Mouse (Mus musculus) monocyte, adult 5-6 weeks (primary cell): ENCODE results near the gene Barx1. TPM values are rescaled to one million over a fixed set of nuclear protein-coding genes. Genes with fewer than 3 reads are reported as not detected.

Source experiments
- ATAC-seq: fragments of 153-309, 156-312 bp; replicated peaks from 2 replicates; pipeline ENCODE4 v1.8.0; 2017; ENCODE audit warnings: mild to moderate bottlenecking; ENCODE audit not compliant: low TSS enrichment, insufficient number of reproducible peaks, severe bottlenecking, poor library complexity, low FRiP score
- total RNA-seq: library from RNA; stranded (forward); fragments of 200-1000, 200-491, 200-594 nt; gene quantifications from 3 replicates; pipeline ENCODE4 v1.2.3, GENCODE M21; 2017

The Barx1 gene
- total RNA-seq, 1 experiment from 2014 or later = not detected

DNA sequence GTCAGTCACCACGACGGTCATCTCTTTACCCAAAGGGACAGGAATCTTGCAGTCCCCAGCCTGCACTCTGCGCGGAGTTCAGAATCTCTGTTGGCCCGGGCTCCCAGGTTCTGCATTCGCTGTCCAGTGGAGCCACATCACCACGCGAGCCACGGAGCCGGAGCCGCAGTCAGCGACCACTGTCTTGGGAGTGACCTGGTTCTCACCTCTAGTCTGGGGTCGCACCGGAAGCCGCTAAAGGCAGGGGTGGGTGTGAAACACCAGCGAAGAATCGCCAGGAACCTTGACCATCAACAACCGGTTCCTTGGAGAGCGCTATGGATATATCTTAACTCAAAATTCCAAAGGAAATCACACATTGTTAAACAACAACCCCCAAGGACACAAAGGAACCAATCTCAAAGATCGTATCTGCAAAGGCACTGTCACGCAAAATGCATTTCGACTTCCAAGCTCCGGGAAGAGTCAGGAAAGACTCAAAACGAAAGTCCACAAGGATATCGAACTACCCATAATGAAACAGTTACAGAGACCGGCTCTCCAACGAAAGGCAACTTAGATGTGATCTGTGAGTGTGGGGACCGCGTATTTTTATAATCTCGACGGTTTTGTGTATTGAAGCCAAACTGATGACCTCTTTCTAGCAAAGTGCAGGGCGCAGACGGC lies 4.1 kb upstream of the Barx1 start:
- no peak for ATAC-seq

DNA sequence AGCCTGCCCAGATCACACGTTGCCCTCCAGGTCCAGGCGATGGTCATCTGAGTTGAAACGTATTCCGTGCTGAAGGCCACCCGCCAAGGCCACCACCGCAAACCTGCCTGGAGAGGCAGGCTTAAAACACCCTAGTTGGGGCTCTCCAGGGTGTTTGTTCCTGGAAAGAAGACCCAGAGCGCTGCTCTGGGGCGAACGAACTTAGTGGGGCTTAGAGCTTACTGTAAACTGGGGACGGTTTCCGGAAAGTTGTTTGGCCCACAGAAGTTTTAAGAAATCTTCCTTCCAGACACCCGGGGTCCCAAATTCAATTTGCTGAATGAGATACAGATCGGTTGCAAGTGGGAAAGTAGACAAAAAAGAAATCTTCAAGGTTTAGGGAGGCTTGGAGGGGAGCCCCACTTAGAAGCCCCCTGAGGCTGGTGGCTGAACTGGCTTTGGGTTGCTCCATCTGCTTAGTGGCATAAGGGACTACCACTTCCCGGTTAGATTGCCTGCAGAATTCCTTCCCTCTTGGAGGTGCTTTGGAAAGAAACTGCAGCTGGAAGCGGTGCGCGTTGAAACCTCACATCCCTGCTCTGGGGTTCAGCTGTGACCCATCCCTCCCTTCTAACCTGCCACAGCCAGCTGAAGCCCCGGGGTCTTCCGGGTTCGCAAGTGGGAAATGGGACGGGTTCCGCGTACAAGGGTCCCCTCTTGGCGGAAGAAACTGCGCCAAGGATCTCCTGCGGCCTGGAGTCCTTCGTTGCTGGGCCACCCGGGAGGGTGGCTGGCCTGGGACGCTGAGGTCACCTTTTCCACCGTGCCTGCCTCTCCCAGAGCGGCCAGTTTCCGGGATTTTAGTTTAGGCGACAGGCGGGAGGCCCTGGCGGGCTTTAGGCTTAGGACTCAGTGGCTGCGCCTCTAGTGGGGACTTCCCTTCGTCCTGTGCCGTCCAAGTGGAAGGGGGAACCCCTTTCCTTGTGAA lies 3.3 kb upstream of the Barx1 start:
- ATAC-seq = no peak

DNA sequence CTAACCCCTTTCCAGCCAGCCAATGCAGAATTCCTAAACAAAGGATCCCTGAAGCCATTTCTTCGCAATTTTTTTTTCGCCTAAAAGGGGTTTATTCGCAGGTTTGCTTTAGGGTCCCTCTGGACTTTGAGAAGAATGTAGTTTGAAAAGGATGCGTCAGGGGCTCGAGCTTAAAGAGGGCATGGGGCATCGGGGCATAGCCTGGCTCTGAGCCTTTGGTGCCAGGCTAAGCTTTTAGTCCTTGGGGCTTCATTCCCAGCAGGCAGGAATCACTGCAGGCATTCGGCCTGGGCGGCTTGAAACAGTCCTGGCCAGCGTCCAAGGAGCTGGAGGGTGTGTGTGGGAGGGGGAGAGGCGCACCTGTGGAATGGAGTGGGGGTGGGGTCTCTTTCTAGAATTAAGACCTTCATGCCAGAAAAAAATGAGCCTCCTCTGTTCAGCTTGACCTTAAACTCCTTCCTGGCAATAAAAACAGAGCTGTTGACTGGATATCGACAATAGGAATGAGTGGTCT lies 2.5 kb upstream of the Barx1 start:
- no peak for ATAC-seq

DNA sequence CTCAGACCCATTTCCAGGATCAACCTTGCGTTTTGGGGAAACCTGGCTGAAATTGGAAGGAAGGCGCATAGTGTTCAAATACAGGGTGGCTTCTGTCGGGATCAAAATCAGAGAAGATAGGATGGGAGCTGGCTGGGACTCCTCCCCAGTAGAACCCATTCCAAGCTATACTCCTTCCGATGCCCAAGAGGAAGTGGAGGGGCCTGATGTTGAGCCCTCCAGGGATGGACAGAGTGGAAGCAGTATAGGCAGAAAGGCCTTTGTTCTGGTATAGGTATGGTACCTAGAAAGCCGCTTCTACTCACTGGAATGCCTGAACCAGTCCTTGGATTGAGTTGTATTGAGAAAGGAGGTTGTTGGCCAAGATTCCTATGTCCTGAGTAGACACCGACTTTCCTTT lies 2.1 kb upstream of the Barx1 start:
- ATAC-seq = no peak

DNA sequence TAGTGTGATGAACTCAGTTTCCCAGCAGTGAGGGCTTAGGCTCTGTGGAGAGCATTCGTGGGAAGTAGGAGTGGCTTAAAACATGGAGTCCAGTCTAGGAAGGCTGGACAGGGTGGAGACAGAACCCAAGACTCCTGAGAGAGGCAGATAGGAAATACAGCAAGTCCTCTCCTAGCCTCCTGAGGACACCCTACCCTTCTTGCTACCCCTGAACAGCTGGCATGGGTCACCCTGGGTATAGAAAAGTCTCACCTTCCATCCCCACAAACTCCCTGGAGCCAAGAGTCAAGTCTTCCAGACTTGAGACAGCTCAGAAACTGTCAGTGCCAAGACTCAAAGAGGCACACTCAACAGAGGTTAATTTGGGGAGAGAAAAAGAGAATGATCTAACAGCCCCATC lies 1.2 kb upstream of the Barx1 start:
- no peak for ATAC-seq

DNA sequence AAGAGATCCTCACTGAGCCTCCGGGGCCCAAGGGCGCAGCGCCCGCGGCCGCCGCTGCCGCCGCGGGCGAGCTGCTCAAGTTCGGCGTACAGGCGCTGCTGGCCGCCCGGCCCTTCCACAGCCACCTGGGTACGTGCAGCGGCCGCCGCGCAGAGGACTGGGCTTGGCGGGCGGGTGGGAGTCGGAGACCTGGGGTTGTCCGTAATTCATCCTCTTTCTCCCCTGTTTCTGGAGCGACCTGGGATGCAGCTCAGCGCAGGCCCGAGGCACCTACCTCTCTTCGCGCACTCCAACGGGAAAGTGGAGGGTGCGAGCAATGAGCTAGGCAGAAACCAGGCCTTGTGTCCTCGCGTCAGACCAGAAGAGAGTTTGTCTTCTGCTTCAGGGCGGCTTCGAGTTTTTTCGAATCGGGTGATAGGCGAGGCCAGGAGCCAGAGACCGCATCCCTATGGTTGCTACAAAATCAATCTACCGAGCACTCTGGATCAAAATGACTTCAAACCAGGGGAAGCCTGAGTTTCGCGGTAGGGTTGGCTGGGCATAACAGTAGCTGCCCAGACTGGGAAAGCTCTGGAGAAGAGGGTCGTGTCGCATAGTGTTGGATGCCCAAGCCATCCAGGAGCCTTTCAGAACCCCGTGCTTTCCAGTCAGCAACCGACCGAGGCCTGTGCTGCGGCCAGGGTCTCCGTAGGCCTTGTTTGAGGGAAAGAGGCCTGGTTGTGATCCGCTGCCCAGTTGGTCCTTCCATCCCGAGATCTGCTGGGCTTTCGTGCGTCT lies 601 bp downstream of the Barx1 start:
- ATAC-seq = no peak

DNA sequence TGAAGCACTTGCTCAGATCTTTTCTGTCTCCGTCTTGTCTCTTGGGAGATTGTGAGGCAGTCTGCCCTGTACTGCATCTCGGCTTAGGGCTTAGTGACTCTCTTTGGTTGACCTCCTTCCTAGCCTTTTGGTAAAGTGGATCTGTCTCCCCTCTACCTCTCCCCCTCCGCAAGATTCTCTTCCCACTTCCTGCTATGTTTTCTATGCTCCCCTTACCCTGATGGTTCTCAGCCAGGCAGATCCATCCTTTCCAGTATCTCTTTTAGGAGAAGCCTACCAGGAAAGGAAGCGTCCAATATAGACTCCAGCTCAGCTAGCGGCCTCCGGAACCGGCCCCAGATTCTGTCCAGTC lies 1.2 kb downstream of the Barx1 start:
- ATAC-seq = no peak

DNA sequence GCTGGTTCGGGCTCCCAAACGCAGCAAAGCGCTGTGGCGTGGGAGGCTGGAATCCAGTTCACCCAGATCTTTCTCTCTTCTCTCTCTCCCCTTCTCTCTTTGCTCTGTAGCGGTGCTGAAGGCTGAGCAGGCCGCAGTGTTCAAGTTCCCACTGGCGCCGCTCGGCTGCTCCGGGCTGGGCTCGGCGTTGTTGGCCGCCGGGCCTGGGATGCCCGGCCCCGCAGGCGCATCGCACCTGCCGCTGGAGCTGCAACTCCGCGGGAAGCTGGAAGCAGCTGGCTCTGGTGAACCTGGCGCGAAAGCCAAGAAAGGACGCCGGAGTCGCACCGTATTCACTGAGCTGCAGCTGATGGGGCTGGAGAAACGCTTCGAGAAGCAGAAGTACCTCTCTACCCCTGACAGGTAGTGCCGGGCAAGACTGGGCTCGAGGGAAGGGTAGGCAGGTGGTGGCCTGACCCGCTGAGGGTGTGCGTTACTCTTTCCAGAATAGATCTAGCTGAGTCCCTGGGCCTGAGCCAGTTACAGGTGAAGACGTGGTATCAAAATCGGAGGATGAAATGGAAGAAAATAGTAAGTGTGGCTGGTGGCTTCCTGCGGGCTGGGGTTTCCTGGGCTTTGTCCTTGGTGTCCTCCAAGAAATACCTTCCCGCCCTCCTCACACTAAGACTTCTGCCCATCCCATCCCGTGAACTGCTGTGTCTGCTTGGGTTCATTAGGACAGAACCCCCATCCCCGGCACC lies 2.3 kb downstream of the Barx1 start:
- no peak for ATAC-seq

DNA sequence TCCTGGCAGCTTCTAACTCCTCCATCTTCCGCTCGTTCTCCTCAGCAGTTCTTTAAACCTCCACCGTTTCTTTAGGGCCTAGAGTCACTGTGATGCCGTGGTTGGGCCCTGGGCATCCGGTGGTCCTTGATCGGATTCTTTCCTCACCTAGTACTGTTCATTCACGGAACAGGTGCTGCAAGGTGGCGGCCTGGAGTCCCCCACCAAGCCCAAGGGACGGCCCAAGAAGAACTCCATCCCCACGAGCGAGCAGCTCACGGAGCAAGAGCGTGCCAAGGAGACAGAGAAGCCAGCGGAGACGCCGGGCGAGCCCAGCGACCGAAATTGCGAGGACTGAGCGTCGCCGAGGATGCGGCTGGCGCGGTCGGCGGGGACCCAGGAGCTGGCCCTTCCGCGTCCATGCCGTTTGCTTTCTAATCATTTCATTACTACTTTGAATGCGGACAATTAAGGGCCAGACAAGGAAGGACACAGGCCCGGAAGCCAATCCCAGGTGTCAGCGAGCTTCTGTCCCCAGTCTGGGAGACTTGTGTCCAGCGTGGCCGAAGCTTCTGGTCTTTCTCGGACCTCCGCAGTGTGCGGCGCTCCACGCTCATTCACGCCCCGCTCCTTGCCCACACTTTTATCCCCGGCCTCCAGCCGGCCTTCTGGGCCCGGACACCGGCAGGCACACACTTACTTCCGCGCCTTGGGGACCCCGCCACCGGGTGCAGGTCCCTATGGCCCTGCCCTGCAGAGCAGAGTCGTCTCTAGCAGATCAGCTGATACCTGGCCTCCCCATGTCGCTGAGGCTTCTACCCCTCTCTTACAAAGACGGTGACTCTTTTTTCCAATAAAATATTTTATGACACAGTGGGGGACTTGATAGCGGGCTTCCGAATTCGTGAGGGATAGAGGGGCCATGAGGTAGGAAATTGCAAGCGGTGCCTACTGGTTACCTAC lies 3.1 kb downstream of the Barx1 start:
- no peak for ATAC-seq

DNA sequence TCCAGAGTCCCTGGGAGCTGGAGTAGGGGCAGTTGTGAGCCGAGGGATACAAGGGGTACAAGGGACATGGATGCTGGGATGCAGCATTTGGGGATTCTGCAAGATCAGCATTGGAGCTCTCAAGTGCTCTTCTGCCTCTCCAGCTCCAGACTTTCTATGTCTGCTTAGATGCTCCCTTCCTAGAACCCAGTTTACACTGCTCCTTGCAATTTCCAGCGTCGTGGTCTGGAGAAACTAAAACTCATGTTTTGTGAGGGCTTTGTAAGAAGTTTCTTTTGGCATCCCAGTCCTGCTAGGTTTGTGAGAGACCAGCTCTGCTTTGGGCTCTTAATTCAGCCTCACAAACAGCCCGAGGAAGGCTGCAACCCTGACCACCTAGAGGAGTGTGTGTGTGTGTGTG lies 4.7 kb downstream of the Barx1 start:
- ATAC-seq = no peak

DNA sequence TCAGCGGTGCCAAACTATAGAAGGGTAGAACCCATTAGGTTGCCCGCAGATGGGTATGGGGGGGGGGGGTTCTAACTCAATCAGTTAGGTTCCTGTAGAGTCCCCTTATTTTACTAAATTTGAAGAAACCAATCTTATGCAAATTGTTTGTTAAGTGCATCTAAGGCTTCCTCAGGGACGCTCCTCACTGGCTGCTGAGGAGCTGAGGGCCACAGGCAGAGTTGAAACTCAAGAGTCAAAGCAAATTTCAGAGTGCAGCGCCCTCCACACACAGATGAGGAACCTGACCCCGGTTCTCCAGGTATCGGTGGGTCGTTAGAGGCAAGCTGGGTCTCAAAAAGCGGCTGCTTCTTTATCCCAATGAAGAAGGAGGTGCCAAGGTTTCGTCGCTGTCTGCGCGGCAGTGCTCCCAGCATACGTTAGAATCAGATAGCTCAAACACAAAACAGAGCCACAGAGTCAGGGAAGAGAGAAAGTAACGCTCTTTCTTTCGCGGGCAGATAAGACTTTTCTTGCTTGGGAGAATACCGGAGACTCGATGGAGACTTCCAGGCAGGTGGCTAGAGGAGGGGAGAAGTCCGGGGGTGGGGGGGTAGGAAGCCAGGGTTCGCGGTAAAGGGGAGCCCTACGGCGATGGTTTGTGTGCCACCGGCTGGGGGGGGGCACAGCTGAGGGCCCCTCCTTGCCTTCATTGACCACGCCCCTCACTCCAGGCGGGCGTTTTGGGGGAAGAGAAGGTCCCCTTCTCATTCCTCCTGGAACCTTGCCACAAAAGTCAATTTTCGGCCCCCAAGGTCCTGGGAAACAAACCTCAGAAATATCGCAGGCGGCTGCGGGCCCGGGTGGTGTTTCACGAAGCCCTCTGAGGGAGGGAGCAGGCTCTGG lies 5.5 kb downstream of the Barx1 start:
- no peak for ATAC-seq

DNA sequence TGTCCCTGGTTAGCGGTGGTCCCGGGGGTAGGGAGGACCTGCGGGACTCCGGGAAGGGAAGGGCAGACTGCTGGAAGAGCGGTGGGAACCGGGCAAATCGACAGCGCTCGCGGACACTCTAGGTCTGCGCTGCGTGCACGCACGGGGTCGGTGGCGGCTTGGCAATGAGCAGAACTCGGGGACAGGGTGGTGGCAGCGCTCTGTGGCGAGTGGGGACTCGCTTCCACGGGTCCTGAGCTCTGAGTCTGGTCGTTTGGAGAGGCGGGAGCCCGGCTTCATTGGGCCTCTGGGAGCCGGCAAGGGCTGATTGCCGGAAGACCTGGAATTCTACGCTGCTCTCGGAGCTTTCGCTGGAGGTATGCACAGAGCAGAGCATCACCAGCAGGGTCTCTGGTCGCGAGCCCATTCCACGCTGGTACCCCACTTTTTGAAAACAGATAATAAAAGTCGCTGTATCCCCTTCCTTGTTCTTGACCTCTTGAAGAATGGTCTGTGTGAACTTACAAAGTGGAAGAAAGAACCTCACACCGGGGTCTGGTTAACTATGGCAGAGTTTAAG lies 6.3 kb downstream of the Barx1 start:
- ATAC-seq = no peak

DNA sequence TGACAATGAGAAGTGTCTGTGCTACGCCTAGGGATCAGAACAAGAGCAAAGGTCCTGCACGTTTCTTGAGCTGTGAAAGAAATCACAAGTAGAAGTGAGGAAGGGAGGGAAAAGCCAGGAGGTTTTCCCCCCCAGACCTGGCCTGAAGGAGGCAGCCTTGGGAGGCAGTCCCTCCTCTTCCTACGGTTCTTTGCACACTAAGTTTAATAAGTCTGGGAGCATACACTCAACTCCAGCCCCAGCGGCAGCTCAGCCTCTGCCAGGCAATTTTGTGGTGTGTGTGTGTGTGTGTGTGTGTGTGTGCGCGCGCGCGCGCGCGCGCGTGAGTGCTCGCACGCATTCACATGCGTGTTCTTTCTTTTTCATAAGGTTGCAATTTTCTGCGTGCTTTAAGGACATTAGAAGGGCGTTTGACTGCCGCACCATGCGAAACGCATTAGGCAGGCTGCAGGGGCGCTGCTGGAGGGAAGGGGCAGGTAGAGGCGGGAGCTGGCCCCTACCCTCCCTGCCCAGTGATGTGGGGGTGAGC lies 9.6 kb downstream of the Barx1 start:
- no peak for ATAC-seq

DNA sequence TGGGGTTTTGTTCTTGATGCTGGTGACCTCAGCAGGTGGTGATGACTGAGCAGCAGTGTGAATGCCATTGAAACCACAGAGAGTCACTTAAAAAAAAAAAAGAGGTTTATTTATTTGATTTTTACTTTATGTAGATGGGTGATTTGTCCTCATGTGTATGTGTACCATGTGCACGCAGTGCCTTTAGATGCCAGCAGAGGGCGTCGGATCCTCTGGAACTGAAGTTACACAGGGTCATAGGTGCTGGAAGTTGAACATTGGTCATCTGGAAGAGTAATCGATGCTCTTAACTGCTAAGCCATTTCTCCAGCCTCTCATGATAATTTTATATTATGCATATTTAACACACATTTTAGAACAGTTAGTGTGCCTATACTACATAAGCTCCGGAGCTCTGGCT lies 11.8 kb downstream of the Barx1 start:
- ATAC-seq = no peak

DNA sequence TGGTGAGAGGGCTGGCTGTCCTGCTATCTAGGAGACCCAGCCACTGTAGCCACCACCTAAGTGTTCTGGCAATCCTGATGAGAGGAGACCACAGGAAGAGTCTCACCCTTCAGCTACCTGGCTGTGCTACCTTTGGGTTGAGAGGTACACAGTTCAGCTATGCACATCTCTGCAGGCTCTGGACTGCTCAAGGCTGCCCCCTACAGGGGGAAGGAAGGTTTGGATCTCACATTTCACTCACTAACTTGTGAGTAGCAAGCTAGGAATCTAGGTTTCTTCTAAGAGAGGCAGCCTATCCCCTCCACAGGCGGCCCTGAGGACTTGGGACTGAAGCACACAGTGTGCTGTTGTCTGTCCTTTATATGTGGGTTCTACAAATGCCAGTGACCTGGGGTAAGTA lies 16.6 kb downstream of the Barx1 start:
- ATAC-seq = no peak

DNA sequence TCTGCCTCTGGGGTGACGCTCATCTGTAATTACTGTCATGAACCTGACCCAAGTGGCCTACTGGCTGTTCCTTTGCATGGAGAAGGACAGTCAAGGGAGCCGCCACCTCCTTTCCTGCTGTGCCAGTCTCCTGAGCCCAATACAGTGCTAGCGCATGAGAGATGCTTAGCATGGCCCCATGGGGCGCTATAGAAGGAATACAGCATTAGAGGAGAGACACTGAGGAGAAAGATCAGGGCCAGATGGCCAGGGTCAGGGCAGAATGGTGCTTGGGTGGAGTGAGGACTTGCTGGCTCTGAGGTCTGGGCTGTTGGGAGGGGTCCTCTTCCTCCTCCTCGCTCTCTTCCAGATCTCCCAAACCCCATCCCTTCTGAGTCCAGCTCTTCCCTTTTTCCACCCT lies 23.9 kb downstream of the Barx1 start:
- no peak for ATAC-seq
